Mouse (Mus musculus) heart, postnatal 0 days (tissue): Measurements from ENCODE around the gene Egr4. TPM values are rescaled to one million over a fixed set of nuclear protein-coding genes. Genes with fewer than 3 reads are reported as not detected.

Experiments used
- ATAC-seq: fragments of 200-750 bp; cut with Nextera tagmentation; 2 replicates; pipeline ENCODE4 v1.8.0; 2017; ENCODE audit warnings: low read depth, moderate number of reproducible peaks, moderate library complexity; ENCODE audit not compliant: insufficient read depth
- DNase-seq: peaks from one replicate; pipeline ENCODE4 v3.0.0-alpha.2; 2016; ENCODE audit warnings: low spot score
- H3K27ac ChIP-seq: fragments of 300-500 bp; sonication (generic); 2 replicates; pipeline ENCODE4 v1.5.1; 2014; ENCODE audit warnings: low read depth, mild to moderate bottlenecking
- H3K27me3 ChIP-seq: fragments of 300-500 bp; sonication (generic); 2 replicates; pipeline ENCODE4 v1.6.1; 2014; ENCODE audit warnings: low read length, mixed read lengths; ENCODE audit not compliant: control insufficient read depth, insufficient read depth
- H3K36me3 ChIP-seq: fragments of 300-500 bp; sonication (generic); replicated peaks from 2 replicates; pipeline ENCODE4 v1.6.1; 2014; ENCODE audit warnings: low read length, mixed read lengths; ENCODE audit not compliant: control insufficient read depth, insufficient read depth
- H3K4me1 ChIP-seq: fragments of 300-500 bp; sonication (generic); 2 replicates; pipeline ENCODE4 v1.6.1; 2014; ENCODE audit warnings: antibody characterized with exemption; ENCODE audit not compliant: control insufficient read depth, insufficient read depth
- H3K4me2 ChIP-seq: fragments of 300-500 bp; sonication (generic); 2 replicates; pipeline ENCODE4 v1.6.1; 2014; ENCODE audit warnings: low read depth, mild to moderate bottlenecking, low read length, moderate library complexity
- H3K4me3 ChIP-seq: fragments of 300-500 bp; sonication (generic); 2 replicates; pipeline ENCODE4 v1.5.1; 2014; ENCODE audit warnings: low read depth, low read length
- H3K9ac ChIP-seq: fragments of 300-500 bp; sonication (generic); replicated peaks from 2 replicates; pipeline ENCODE4 v1.6.1; 2014; ENCODE audit warnings: low read depth, low read length, mixed read lengths
- H3K9me3 ChIP-seq: fragments of 300-500 bp; sonication (generic); replicated peaks from 2 replicates; pipeline ENCODE4 v1.6.1; 2016; ENCODE audit warnings: low read length; ENCODE audit not compliant: control insufficient read depth
- CTCF ChIP-seq: IDR thresholded peaks from 2 replicates; pipeline ENCODE4 v1.5.1; 2016; ENCODE audit warnings: antibody characterized with exemption, control low read depth, low read depth
- EP300 ChIP-seq: IDR thresholded peaks from 2 replicates; pipeline ENCODE4 v1.6.1; 2016; ENCODE audit warnings: antibody characterized with exemption, low read depth
- WGBS: fragments of 180-500 bp; shearing (Covaris S2); extraction: QIAGEN DNeasy Blood & Tissue Kit; methylation state at CpG from one replicate; pipeline ENCODE4 v1.1.7; 2014; 5-methylcytosine and 5-hydroxymethylcytosine counted together
- polyA plus RNA-seq: library from polyadenylated mRNA; unstranded; fragments of >200 nt; fragmentation: Nextera tagmentation; extraction: Ambion mirVana; gene quantifications from 2 replicates; pipeline ENCODE4 v1.2.1, GENCODE M21; 2015
- total RNA-seq: library from RNA; depleted of rRNA; stranded (reverse); fragments of >200 nt; gene quantifications from 2 replicates; pipeline ENCODE4 v1.2.3, GENCODE M21; 2014; ENCODE audit warnings: low replicate concordance

Gene Egr4
- total and polyA plus RNA-seq, 2 experiments from 2014 or later: not detected

GRCm38 (mm10) chr6:85502103-85502910 is 11.1 kb downstream of the Egr4 start:
- Histone ChIP-seq H3K27me3 (peaks cover 49% of the 10 kb centered on the region), H3K9me3 (no peaks in the 10 kb centered on the region), H3K36me3 (no peaks in the 10 kb centered on the region), H3K4me2 (peak overlapping the region; percentile 81), H3K4me3 (peak overlapping the region; percentile 59), H3K27ac (no peak overlapping the region), H3K4me1 (peaks cover 6% of the 10 kb centered on the region; the same call in 1 of the 2 replicates), H3K9ac (peak overlapping the region; percentile 42; the same call in 1 of the 2 replicates)
- no peak for DNase-seq
- no peak for TF ChIP-seq EP300
- TF ChIP-seq CTCF: no peak
- ATAC-seq: no peak
- 5% methylated on average over 29 of the region's 37 CpGs for WGBS

- ATAC-seq: no peak
- 20% methylated on average over 6 of the region's 6 CpGs for WGBS
Measured at GRCm38 (mm10) chr6:85501571-85502102, 11.8 kb downstream of the Egr4 start.

GRCm38 (mm10) chr6:85500416-85500815 is 13.0 kb downstream of the Egr4 start:
- Histone ChIP-seq H3K27me3 (peaks cover 49% of the 10 kb centered on the region), H3K4me2 (no peak overlapping the region), H3K9ac (no peak overlapping the region), H3K4me1 (peaks cover 6% of the 10 kb centered on the region; the same call in 1 of the 2 replicates), H3K9me3 (no peaks in the 10 kb centered on the region), H3K36me3 (no peaks in the 10 kb centered on the region), H3K4me3 (no peak overlapping the region), H3K27ac (no peak overlapping the region)
- ATAC-seq: no peak
- no peak for TF ChIP-seq CTCF
- TF ChIP-seq EP300: no peak
- 54% methylated on average over 1 of the region's 1 CpGs for WGBS
- no peak for DNase-seq

More at GRCm38 (mm10) chr6:85501571-85502102, 11.8 kb downstream of the Egr4 start:
- Histone ChIP-seq H3K4me3 (no peak overlapping the region), H3K9me3 (no peaks in the 10 kb centered on the region), H3K36me3 (no peaks in the 10 kb centered on the region), H3K4me1 (peaks cover 6% of the 10 kb centered on the region; the same call in 1 of the 2 replicates), H3K27ac (no peak overlapping the region), H3K9ac (no peak overlapping the region), H3K4me2 (no peak overlapping the region), H3K27me3 (peaks cover 49% of the 10 kb centered on the region)
- TF ChIP-seq EP300 (no peak), CTCF (no peak)
- no peak for DNase-seq

GRCm38 (mm10) chr6:85498147-85498546 is 15.2 kb downstream of the Egr4 start:
- Histone ChIP-seq H3K4me2 (no peak overlapping the region), H3K9ac (no peak overlapping the region), H3K27me3 (peaks cover 28% of the 10 kb centered on the region), H3K36me3 (no peaks in the 10 kb centered on the region), H3K4me3 (no peak overlapping the region), H3K9me3 (no peaks in the 10 kb centered on the region), H3K4me1 (peaks cover 6% of the 10 kb centered on the region; the same call in 1 of the 2 replicates), H3K27ac (no peak overlapping the region)
- ATAC-seq: no peak
- no peak for DNase-seq
- no peak for TF ChIP-seq EP300
- no peak for TF ChIP-seq CTCF
- 50% methylated on average over 9 of the region's 9 CpGs for WGBS

- no peak overlapping the region for H3K4me2 ChIP-seq
- H3K9ac ChIP-seq: no peak overlapping the region
- no peaks in the 10 kb centered on the region for H3K36me3 ChIP-seq
- no peak for ATAC-seq
- H3K27me3 ChIP-seq: peaks cover 16% of the 10 kb centered on the region; the same call in 1 of the 2 replicates
- H3K4me3 ChIP-seq: no peak overlapping the region
- DNase-seq: no peak
- H3K9me3 ChIP-seq: no peaks in the 10 kb centered on the region
- H3K27ac ChIP-seq: no peak overlapping the region
- TF ChIP-seq CTCF (no peak), EP300 (no peak)
- no peaks in the 10 kb centered on the region for H3K4me1 ChIP-seq
Measured at GRCm38 (mm10) chr6:85496976-85497375, 16.4 kb downstream of the Egr4 start.
